In the genomic region with DNA sequence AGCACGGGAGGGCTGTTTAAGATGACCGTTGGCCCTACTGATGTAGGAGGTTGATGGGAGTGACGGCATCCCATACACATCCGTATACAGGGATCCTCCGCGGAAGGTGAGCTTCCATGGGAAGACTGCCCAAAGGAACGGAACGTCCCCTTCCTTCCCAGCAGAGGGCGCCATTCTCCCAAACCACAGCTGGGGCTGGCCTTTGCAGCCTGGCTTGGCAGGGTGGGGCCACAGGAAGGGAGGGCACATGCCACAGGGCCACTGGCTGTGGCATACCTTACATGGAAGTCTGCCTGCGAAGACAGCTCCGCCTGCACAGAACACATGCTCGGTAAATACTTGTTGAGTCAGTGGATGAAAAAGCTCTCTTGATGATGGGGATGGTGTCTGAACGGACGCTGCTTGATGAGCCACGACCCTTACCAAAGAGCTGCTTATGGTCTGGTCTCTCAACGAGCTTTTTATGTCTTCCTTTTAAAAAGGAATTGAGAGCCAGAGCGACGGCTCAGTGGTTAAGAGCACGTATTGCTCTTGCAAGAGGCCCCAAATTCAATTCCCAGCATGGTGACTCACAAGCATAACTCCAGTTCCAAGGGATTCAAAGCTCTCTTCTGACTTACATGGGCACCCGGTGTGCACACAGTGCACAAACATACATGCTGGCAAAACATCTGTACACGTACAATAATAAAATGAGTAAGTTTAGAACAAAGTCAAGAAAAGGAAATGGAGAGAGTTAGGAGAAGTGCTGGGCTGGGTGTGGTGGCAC, we compare ENCODE assay signal across 9 mouse cellular contexts. TPM values are rescaled to one million over a fixed set of nuclear protein-coding genes. Genes with fewer than 3 reads are reported as not detected.
A peak's percentile ranks its signal among the peaks of the same experiment; 100 is the strongest.
DNase-seq lines count a peak whose midpoint lies in the region; ATAC-seq lines count a peak whose summit lies in the region.
"Had no signal": no experiment of that assay in that cellular context is flagged by ENCODE, and none has a peak within 500 bp of the region (broad histone marks: within the 10 kb centered on the region; RNA-seq: fewer than 3 reads in every experiment).

No protein-coding gene starts in this region.

- H3K4me2 ChIP-seq in kidney, embryonic 14.5 days (replicated peaks; ENCODE audit: low read depth, low read length) = no peak overlapping the region; the same call in 1 of the 2 replicates
- H3K4me2 ChIP-seq in liver, embryonic 13.5 days = no peak overlapping the region

- H3K27ac ChIP-seq in kidney, embryonic 14.5 days (ENCODE audit: low read depth, low read length) = no peak overlapping the region
- no peak overlapping the region for H3K27ac ChIP-seq in liver, embryonic 13.5 days

- peaks cover 2% of the 10 kb centered on the region; the same call in 1 of the 2 replicates for H3K9me3 ChIP-seq in kidney, embryonic 14.5 days (ENCODE audit: control insufficient read depth, low read length)
- H3K9me3 ChIP-seq in liver, embryonic 13.5 days (replicated peaks) = no peaks in the 10 kb centered on the region

- 21% methylated on average over 21 of the region's 21 CpGs for WGBS in kidney, embryonic 14.5 days
- 21% methylated on average over 21 of the region's 21 CpGs for WGBS in liver, embryonic 13.5 days (ENCODE audit: insufficient replicate concordance)

- peak; percentile 75 for ATAC-seq in granulocyte monocyte progenitor cell, adult 5-6 weeks (replicated peaks; ENCODE audit: poor library complexity, severe bottlenecking)
- ATAC-seq in kidney, embryonic 14.5 days (ENCODE audit: low FRiP score, low TSS enrichment) = peak; percentile 85
- no peak for ATAC-seq in liver, embryonic 13.5 days (ENCODE audit: low read depth)
- ATAC-seq in neutrophil, adult 5-6 weeks (ENCODE audit: extremely low read depth, insufficient number of reproducible peaks, low FRiP score, poor library complexity, severe bottlenecking) = peak; percentile 53; the same call in 1 of the 2 replicates

- H3K9ac ChIP-seq in kidney, embryonic 14.5 days (ENCODE audit: low read depth, low read length) = no peak overlapping the region
- no peak overlapping the region for H3K9ac ChIP-seq in liver, embryonic 13.5 days

- no peaks in the 10 kb centered on the region for H3K4me1 ChIP-seq in kidney, embryonic 14.5 days (ENCODE audit: control insufficient read depth, insufficient read depth, low read length)
- peaks cover 3% of the 10 kb centered on the region; the same call in 1 of the 2 replicates for H3K4me1 ChIP-seq in liver, embryonic 13.5 days (replicated peaks)

- H3K4me3 ChIP-seq in kidney, embryonic 14.5 days (ENCODE audit: low read length) = no peak overlapping the region
- H3K4me3 ChIP-seq in liver, embryonic 13.5 days (replicated peaks) = no peak overlapping the region
- H3K4me3 ChIP-seq: erythroblast, embryonic 14.5 days had no signal

- no peaks in the 10 kb centered on the region for H3K27me3 ChIP-seq in kidney, embryonic 14.5 days (ENCODE audit: control insufficient read depth, insufficient read depth, low read length)
- H3K27me3 ChIP-seq in liver, embryonic 13.5 days = no peaks in the 10 kb centered on the region

- no peaks in the 10 kb centered on the region for H3K36me3 ChIP-seq in kidney, embryonic 14.5 days (ENCODE audit: control insufficient read depth, insufficient read depth, low read length)
- no peaks in the 10 kb centered on the region for H3K36me3 ChIP-seq in liver, embryonic 13.5 days

- peak; percentile 10 for DNase-seq in right cerebral cortex, adult 18-20 months
- DNase-seq in right cerebral cortex, postnatal 36 days (ENCODE audit: low spot score in 2 of 2) = no peak
- DNase-seq in cerebellum, adult 8-10 months = peak; percentile 13
- peak; percentile 23 for DNase-seq in liver, embryonic 13.5 days
- peak; percentile 77 for DNase-seq in thymus, postnatal 0 days (ENCODE audit: low spot score)

RNA-seq across cellular contexts. Expression of gene Gm10073, which starts 12.0 kb away (rescaled TPM):
- 29.2 and 30.2 TPM in 2 replicates for total RNA-seq in granulocyte monocyte progenitor cell, adult 5-6 weeks (2014; fragmentation: Nextera tagmentation)
- total RNA-seq in granulocyte monocyte progenitor cell, adult 5-6 weeks (2017) = 8.2 and 10.8 TPM in 2 replicates
- polyA plus RNA-seq in kidney, embryonic 14.5 days (2014; fragmentation: Nextera tagmentation; extraction: Ambion mirVana) = 11.5 and 11.6 TPM in 2 replicates
- polyA plus RNA-seq in liver, embryonic 13.5 days (2015; fragmentation: Nextera tagmentation; extraction: Ambion mirVana) = 12.0 and 12.4 TPM in 2 replicates
- total RNA-seq in neutrophil, adult 5-6 weeks (2017) = 2.4 and 4.5 TPM in 2 replicates
- polyA plus RNA-seq in thymus, postnatal 0 days (2015; fragmentation: Nextera tagmentation; extraction: Ambion mirVana) = 11.8 and 15.3 TPM in 2 replicates

RNA-seq across cellular contexts. Expression of gene Cdh1, which starts 41.9 kb away (rescaled TPM):
- 1.1 and 4.6 TPM in 2 replicates for total RNA-seq in granulocyte monocyte progenitor cell, adult 5-6 weeks (2014; fragmentation: Nextera tagmentation)
- total RNA-seq in granulocyte monocyte progenitor cell, adult 5-6 weeks (2017) = 0.88 and 1.6 TPM in 2 replicates
- polyA plus RNA-seq in kidney, embryonic 14.5 days (2014; fragmentation: Nextera tagmentation; extraction: Ambion mirVana) = 31.5 and 88.4 TPM in 2 replicates
- 12.1 and 17.3 TPM in 2 replicates for polyA plus RNA-seq in liver, embryonic 13.5 days (2015; fragmentation: Nextera tagmentation; extraction: Ambion mirVana)
- 0.98 and 1.5 TPM in 2 replicates for total RNA-seq in neutrophil, adult 5-6 weeks (2017)
- 22.8 and 25.7 TPM in 2 replicates for polyA plus RNA-seq in thymus, postnatal 0 days (2015; fragmentation: Nextera tagmentation; extraction: Ambion mirVana)
- polyA plus RNA-seq: erythroblast, embryonic 14.5 days had no signal

RNA-seq across cellular contexts. Expression of gene Cdh3, which starts 50.6 kb away (rescaled TPM):
- total RNA-seq in granulocyte monocyte progenitor cell, adult 5-6 weeks (2014; fragmentation: Nextera tagmentation) = not detected in 2 replicates
- not detected in 2 replicates for total RNA-seq in granulocyte monocyte progenitor cell, adult 5-6 weeks (2017)
- polyA plus RNA-seq in kidney, embryonic 14.5 days (2014; fragmentation: Nextera tagmentation; extraction: Ambion mirVana) = 18.2 and 21.1 TPM in 2 replicates
- 2.5 and 2.8 TPM in 2 replicates for polyA plus RNA-seq in liver, embryonic 13.5 days (2015; fragmentation: Nextera tagmentation; extraction: Ambion mirVana)
- total RNA-seq in neutrophil, adult 5-6 weeks (2017) = not detected in 2 replicates
- polyA plus RNA-seq in thymus, postnatal 0 days (2015; fragmentation: Nextera tagmentation; extraction: Ambion mirVana) = 7.7 and 8.6 TPM in 2 replicates
- polyA plus RNA-seq: erythroblast, embryonic 14.5 days had no signal

Comparison
In these comparisons a context has a peak if more than half of its experiments do, and no peak if none do; other contexts are left out.
1. DNase-seq: peak in right cerebral cortex, adult 18-20 months (single experiment), cerebellum, adult 8-10 months (single experiment), liver, embryonic 13.5 days (single experiment) and thymus, postnatal 0 days (single experiment); none in right cerebral cortex, postnatal 36 days (0 of 2).